In genomic region chr5:101948641-101949040, GRCm38 (mm10) we compare ENCODE assay signal across 29 mouse cellular contexts.
DNase-seq lines count a peak whose midpoint lies in the region; ATAC-seq lines count a peak whose summit lies in the region.
"Had no signal": no experiment of that assay in that cellular context is flagged by ENCODE, and none has a peak within 500 bp of the region (broad histone marks: within the 10 kb centered on the region; RNA-seq: fewer than 3 reads in every experiment).

No protein-coding gene starts in this region.

- ATAC-seq in forebrain, embryonic 11.5 days (replicated peaks; ENCODE audit: low FRiP score): no peak
- ATAC-seq in forebrain, embryonic 12.5 days (ENCODE audit: low FRiP score): no peak
- no peak for ATAC-seq in midbrain, embryonic 13.5 days
- ATAC-seq: forebrain, embryonic 14.5 days; inflammation-experienced regulatory T-cells, adult 6 months had no signal

- 93% methylated on average over 7 of the region's 7 CpGs for WGBS in forebrain, embryonic 11.5 days
- WGBS in forebrain, embryonic 12.5 days: 91% methylated on average over 7 of the region's 7 CpGs
- whole genome bisulfite sequencing in midbrain, embryonic 13.5 days: 88% methylated on average over 7 of the region's 7 CpGs

- H3K4me2 ChIP-seq in forebrain, embryonic 11.5 days (ENCODE audit: low read depth, low read length, severe bottlenecking): no peak overlapping the region
- H3K4me2 ChIP-seq in forebrain, embryonic 12.5 days: no peak overlapping the region
- no peak overlapping the region for H3K4me2 ChIP-seq in midbrain, embryonic 13.5 days (replicated peaks)
- H3K4me2 ChIP-seq: embryonic facial prominence, embryonic 15.5 days; heart, embryonic 11.5 days; hindbrain, embryonic 14.5 days; kidney, embryonic 15.5 days; limb, embryonic 15.5 days; liver, embryonic 13.5 days; midbrain, embryonic 12.5 days; neural tube, embryonic 13.5 days had no signal

- H3K4me3 ChIP-seq in forebrain, embryonic 11.5 days (ENCODE audit: low read depth, low read length): no peak overlapping the region
- no peak overlapping the region for H3K4me3 ChIP-seq in forebrain, embryonic 12.5 days (replicated peaks)
- H3K4me3 ChIP-seq in midbrain, embryonic 13.5 days (replicated peaks): no peak overlapping the region
- H3K4me3 ChIP-seq: embryonic facial prominence, embryonic 10.5 days; embryonic facial prominence, embryonic 15.5 days; kidney, embryonic 15.5 days; limb, embryonic 10.5 days; limb, embryonic 15.5 days; liver, embryonic 13.5 days; megakaryocyte, embryonic 14.5 days; midbrain, embryonic 12.5 days; neural tube, embryonic 13.5 days had no signal

- no peaks in the 10 kb centered on the region for H3K4me1 ChIP-seq in forebrain, embryonic 11.5 days (replicated peaks; ENCODE audit: control insufficient read depth, insufficient read depth, low read length)
- H3K4me1 ChIP-seq in forebrain, embryonic 12.5 days: no peaks in the 10 kb centered on the region
- no peaks in the 10 kb centered on the region for H3K4me1 ChIP-seq in midbrain, embryonic 13.5 days (replicated peaks)
- H3K4me1 ChIP-seq: embryonic facial prominence, embryonic 15.5 days; kidney, embryonic 15.5 days; limb, embryonic 15.5 days; liver, embryonic 13.5 days; midbrain, embryonic 12.5 days; neural tube, embryonic 13.5 days had no signal

- no peaks in the 10 kb centered on the region for H3K27me3 ChIP-seq in forebrain, embryonic 11.5 days (ENCODE audit: control insufficient read depth, insufficient read depth, low read length)
- no peaks in the 10 kb centered on the region for H3K27me3 ChIP-seq in forebrain, embryonic 12.5 days
- H3K27me3 ChIP-seq in midbrain, embryonic 13.5 days: no peaks in the 10 kb centered on the region
- H3K27me3 ChIP-seq: embryonic facial prominence, embryonic 15.5 days; kidney, embryonic 15.5 days; limb, embryonic 15.5 days; liver, embryonic 13.5 days; megakaryocyte, embryonic 14.5 days; midbrain, embryonic 12.5 days; neural tube, embryonic 13.5 days had no signal

- DNase-seq in forebrain, embryonic 11.5 days (ENCODE audit: low spot score): peak; percentile 35
- peak; percentile 84 for DNase-seq in cerebellum, adult 11-12 months
- DNase-seq in cerebellum, adult 9-11 months: peak; percentile 87
- DNase-seq in thymus, postnatal 36 days: no peak
- DNase-seq in thymus, postnatal 4 days: no peak
- DNase-seq: adrenal gland, postnatal 10 days; gastrocnemius, postnatal 14 days; kidney, adult 11 months; kidney, postnatal 4 days; layer of hippocampus, postnatal 36 days; liver, embryonic 13.5 days; lung, adult 18-20 months; lung, postnatal 4 days; thymus, adult 2 months had no signal

- no peak overlapping the region for H3K9ac ChIP-seq in forebrain, embryonic 11.5 days (ENCODE audit: low read length)
- no peak overlapping the region for H3K9ac ChIP-seq in forebrain, embryonic 12.5 days
- H3K9ac ChIP-seq in midbrain, embryonic 13.5 days (replicated peaks): no peak overlapping the region
- H3K9ac ChIP-seq: embryonic facial prominence, embryonic 15.5 days; hindbrain, embryonic 14.5 days; kidney, embryonic 15.5 days; limb, embryonic 15.5 days; liver, embryonic 13.5 days; midbrain, embryonic 12.5 days; neural tube, embryonic 13.5 days had no signal

- no peak overlapping the region for H3K27ac ChIP-seq in forebrain, embryonic 11.5 days (ENCODE audit: low read depth, low read length)
- H3K27ac ChIP-seq in forebrain, embryonic 12.5 days: no peak overlapping the region
- H3K27ac ChIP-seq in midbrain, embryonic 13.5 days: no peak overlapping the region
- H3K27ac ChIP-seq: embryonic facial prominence, embryonic 10.5 days; embryonic facial prominence, embryonic 15.5 days; hindbrain, embryonic 14.5 days; kidney, embryonic 15.5 days; limb, embryonic 10.5 days; limb, embryonic 15.5 days; liver, embryonic 13.5 days; midbrain, embryonic 12.5 days; neural tube, embryonic 13.5 days had no signal

- peaks cover 12% of the 10 kb centered on the region for H3K36me3 ChIP-seq in forebrain, embryonic 11.5 days (ENCODE audit: control insufficient read depth, insufficient read depth, low read length)
- H3K36me3 ChIP-seq in forebrain, embryonic 12.5 days (replicated peaks): peaks cover 74% of the 10 kb centered on the region
- peaks cover 80% of the 10 kb centered on the region for H3K36me3 ChIP-seq in midbrain, embryonic 13.5 days
- H3K36me3 ChIP-seq: G1E had no signal

- no peaks in the 10 kb centered on the region for H3K9me3 ChIP-seq in forebrain, embryonic 11.5 days (ENCODE audit: control insufficient read depth, low read length)
- no peaks in the 10 kb centered on the region for H3K9me3 ChIP-seq in forebrain, embryonic 12.5 days
- no peaks in the 10 kb centered on the region for H3K9me3 ChIP-seq in midbrain, embryonic 13.5 days
- H3K9me3 ChIP-seq: embryonic facial prominence, embryonic 10.5 days; embryonic facial prominence, embryonic 15.5 days; kidney, embryonic 15.5 days; limb, embryonic 10.5 days; limb, embryonic 15.5 days; liver, embryonic 13.5 days; midbrain, embryonic 12.5 days; neural tube, embryonic 13.5 days had no signal

Comparison
In these comparisons a context has a peak if more than half of its experiments do, and no peak if none do; other contexts are left out.
1. DNase-seq: peak in forebrain, embryonic 11.5 days (single experiment), cerebellum, adult 11-12 months (single experiment) and cerebellum, adult 9-11 months (single experiment); none in thymus, postnatal 36 days (0 of 2) and thymus, postnatal 4 days (single experiment).